Mouse (Mus musculus) liver, embryonic 14.5 days (tissue): Measurements from ENCODE around the gene Ifitm5.

ENCODE experiments used
- CTCF ChIP-seq: IDR thresholded peaks from 2 replicates; pipeline ENCODE4 v1.5.1; 2016; ENCODE audit warnings: antibody characterized with exemption, low read depth, control low read depth
- EP300 ChIP-seq: IDR thresholded peaks from 2 replicates; pipeline ENCODE4 v1.6.1; 2016; ENCODE audit warnings: antibody characterized with exemption, low read depth

- peak; percentile 88 for TF ChIP-seq CTCF
- no peak for TF ChIP-seq EP300
Measured at GRCm38 (mm10) chr7:140908634-140909107, 41.4 kb downstream of the Ifitm5 start.
